Mouse (Mus musculus) adrenal gland, postnatal 10 days (tissue): Measurements from ENCODE around the gene Als2cr12. TPM values are rescaled to one million over a fixed set of nuclear protein-coding genes. Genes with fewer than 3 reads are reported as not detected.
A peak's percentile ranks its signal among the peaks of the same experiment; 100 is the strongest.
"Not testable (repeated sequence)": the region's sequence is repeated elsewhere in the genome, so short reads cannot be mapped to it uniquely, and the experiment has no call there.

Experiments
- DNase-seq: peaks from one replicate; pipeline ENCODE4 v3.0.0; 2021; ENCODE audit warnings: mixed read lengths
- total RNA-seq, 2 experiments: library from RNA; stranded (reverse); gene quantifications; 2 replicates each; pipeline ENCODE4 v1.2.3; 2021

Gene Als2cr12
- total RNA-seq, 2 experiments from 2014 or later, result 4.8 to 6.2 TPM

DNA sequence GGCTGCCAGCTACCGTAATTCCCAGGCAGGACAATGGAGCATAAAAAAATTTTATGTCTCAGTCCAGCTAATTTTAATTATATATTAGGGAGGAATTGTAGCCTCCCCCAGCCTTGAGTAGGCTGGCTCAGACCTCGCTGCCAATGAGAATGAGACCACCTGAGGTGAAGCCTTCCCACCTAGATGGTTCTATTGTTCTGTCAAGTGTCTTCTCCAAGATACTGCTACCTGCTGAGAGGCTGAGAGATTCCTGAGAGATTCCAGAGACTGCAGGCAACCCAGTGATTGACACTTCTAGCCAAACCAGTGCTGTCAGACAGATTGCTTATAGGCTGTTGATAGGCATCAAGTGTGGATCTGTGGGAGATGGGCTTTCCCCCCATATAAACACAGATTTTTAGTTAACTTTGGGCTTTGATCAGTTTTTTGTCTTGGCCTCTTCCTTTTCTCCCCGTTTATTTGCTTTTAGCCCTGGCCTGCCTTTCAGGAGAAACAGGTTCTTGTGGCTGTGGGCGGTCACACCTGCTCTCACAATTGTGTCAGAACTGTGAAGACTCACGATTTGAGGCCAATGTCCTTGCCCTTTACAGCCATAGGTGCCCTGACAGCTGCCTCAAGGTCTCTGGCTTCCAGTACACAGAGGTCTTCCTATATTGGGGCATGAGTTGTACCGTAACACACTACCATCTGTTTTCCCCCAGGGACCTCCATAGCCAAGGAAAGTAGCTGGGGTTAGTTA is 5.6 kb downstream of the Als2cr12 start:
- DNase-seq, result no peak

DNA sequence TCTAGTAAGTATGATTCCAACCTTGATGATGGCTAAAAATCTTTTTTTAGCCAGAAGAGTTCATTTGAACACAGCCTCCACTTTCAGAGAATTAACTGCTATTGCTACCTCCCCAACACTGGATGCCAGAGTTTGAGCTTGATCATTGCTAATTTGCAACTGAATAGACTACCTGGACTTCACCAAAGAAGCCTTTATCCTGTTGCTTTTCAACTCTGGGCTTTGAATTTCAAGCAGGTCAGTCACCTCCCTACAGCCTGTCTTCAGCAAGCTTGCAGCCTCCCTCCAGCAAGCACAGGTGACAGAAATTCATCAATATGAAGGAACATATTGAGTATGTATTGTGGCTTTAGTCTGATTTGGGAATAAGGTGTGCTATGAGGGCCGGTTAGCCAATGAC is 6.4 kb downstream of the Als2cr12 start:
- DNase-seq, result no peak

DNA sequence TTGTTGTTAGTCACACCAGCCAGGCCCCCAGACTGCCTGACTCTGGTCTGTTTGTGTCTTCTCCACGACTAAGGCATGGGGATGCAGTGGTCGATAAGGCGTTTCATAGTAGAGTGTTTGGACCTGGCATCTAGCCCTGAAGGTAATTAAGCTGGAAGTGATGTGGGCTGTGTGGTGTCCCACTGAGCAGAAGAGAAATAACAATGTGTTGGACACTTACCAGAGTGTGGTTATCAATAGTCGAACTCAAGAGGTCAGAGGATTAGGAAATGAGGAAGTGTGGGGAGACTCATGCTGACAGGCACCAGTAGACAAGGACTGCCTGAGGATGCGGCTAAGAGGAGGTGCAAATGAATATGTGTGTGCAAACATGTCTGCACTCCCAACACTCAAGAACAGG is 17.4 kb downstream of the Als2cr12 start:
- DNase-seq, result not testable (repeated sequence)

DNA sequence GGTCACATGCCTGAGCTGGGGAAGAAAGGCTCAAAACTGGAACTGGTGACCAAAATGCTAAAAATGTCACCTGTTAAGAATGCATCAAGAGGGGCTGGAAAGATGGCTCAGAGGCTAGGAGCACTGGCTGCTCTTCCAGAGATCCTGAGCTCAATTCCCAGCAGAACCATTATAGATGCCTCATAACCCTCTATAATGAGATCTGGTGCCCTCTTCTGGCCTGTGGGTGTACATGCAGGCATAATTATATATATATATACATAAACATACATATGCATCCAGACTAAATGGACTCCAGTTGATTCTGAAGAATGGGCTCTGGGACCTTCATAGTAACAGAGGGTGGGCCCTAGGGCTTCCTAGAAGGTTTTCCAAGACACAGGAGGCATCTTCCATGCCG is 18.2 kb downstream of the Als2cr12 start:
- peak; percentile 41 for DNase-seq

DNA sequence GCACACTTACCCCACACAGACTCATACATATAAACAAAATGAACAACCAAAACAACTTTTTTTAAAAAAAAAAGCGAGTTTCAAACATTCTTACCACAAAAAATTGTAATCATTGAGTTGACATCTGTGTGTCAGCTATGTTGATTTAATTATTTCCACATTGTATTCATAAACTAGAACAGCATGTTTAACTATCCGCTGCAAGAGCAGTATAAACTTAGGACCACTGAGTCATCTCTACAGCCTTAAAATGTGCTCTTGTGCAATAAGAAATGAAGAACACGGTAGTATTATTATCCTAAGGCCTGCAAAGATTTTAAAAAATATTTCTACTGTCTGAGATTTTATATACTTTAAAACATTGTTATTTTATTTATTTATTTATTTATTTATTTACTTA is 20.8 kb downstream of the Als2cr12 start:
- DNase-seq, result no peak

DNA sequence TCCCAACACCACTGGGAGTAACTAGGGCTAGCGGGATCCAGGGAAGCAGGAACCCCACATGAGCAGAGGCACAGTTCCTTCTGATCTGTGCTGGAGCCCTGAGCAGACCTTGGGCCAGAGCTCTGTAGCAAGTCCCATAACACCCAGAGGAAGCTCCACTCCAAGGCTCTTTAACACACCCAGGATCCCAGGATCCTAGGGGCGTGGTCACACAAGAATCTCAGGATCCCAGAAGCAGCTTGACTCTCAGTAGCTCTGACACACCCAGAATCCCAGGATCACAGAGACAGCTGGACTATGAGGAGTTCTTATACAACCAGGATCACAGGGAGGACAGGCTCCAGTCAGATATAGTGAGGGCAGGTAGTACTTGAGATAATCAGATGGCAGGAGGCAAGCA is 23.7 kb downstream of the Als2cr12 start:
- no peak for DNase-seq

DNA sequence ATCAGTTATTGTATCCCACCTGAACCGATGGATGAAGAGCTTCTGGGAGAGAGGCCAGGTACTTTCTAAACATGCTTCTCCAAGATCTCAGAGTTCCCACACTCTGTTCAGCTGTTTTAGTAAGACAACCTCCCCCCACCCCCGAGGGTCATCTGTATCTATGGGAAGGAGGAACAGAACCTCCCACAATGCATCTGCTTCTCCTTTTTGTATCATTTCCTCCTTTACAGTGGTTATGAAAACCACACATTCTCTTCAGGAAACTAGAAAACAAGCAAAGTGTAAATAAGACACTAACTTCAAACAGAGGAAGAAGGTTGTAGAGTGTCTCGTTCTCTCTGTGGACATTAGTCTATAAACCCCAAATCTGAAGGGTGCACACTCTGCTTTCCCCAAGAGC is 26.2 kb downstream of the Als2cr12 start:
- DNase-seq, result not testable (repeated sequence)

DNA sequence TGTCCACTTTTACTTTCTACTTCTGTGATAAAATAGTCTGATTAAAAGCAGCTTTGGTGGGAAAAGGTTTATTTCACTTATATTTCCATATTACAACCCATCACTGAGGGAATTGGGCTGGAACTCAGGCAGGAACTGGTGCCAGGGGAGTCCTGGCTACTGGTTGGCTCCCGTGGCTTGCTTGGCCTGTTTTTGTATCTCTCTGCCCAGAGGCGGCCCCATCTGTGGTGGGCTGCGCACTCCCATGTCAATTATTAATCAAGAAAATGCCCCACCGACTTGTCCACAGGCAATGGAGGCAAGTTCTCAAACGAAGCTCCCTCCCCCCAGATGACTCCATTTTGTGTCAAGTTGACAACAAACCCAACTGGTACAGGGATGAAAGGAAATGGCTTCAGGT is 27.6 kb downstream of the Als2cr12 start:
- DNase-seq, result no peak

DNA sequence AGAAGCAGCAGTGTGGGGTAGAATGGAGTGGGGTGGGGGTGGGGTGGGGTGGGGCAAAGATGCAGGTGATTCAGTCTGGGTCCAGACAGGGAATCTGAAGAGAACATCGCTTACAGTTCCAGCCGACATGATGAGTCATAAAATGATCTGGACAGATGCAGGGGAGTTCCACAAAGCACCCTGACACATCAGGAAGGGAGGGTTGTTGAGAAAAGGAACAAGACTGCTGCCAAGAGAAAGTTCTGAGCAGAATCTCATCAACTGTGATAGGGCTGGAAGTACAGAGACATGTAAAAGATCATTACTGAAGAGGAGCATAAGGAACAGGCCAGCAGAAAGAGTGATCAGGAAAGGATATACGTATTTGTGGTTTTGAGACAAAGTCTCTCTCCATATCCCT is 32.4 kb downstream of the Als2cr12 start:
- DNase-seq, result not testable (repeated sequence)

DNA sequence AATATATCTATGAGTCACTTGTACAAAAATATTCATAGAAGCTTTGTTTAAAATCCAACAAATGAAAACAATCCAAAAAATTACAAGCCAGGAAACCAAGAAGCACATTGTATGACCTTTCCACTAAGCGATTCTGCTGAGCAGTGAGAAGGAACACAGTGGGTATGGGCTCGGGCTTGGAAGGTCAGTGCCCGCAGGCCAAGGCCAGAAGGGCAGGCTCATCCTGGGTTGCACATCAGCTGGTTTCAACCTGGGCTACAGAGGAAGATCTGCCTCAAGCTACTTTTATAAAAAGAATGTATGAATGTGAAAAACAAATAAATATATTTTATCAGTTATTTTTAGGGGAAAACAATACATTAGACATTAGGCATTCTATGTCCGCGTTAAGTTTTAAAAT is 33.1 kb downstream of the Als2cr12 start:
- not testable (repeated sequence) for DNase-seq

DNA sequence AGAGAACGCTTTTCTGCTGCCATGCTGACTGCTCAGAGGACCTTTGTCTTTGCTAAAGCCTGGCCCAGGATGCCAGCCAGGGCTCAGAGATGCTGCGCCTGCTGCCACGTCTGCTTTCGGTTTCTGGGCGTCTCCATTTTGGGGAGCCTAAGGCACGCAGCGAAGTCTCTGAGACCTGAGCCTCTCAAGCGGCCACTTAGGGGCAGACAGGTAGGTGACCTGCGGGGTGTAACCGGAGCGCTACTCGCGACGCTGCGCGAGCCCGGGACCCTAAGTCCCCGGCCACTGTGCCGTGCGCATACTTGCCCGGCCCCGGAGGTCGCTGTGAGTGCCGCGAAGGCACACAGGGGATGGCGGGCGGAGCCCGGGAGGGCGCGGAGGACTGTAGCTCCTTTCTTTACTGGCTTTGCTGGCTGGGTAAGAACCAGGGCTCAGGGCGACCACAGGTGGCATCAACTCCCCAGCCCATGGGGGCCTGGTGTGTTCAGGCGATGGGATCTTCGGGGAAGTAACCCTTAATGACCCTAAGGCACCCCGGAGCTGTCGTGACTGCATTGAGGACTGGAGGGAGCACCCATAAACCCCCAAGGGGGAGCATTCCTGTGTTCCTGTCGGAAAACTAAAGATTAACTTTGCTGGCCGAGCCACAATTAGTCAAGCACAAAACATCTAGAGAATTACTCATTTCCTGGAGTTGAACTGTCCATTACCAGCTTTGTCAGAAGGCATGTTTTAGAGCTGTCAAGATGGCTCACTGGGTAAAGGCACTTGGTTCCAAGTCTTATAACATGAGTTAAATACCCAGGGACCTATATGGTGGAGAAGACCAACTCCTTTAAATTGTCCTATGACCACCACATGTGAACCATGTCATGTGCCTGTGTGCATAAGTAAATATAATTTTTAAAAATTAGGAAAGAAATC is 43.0 kb downstream of the Als2cr12 start:
- peak; percentile 80 for DNase-seq

DNA sequence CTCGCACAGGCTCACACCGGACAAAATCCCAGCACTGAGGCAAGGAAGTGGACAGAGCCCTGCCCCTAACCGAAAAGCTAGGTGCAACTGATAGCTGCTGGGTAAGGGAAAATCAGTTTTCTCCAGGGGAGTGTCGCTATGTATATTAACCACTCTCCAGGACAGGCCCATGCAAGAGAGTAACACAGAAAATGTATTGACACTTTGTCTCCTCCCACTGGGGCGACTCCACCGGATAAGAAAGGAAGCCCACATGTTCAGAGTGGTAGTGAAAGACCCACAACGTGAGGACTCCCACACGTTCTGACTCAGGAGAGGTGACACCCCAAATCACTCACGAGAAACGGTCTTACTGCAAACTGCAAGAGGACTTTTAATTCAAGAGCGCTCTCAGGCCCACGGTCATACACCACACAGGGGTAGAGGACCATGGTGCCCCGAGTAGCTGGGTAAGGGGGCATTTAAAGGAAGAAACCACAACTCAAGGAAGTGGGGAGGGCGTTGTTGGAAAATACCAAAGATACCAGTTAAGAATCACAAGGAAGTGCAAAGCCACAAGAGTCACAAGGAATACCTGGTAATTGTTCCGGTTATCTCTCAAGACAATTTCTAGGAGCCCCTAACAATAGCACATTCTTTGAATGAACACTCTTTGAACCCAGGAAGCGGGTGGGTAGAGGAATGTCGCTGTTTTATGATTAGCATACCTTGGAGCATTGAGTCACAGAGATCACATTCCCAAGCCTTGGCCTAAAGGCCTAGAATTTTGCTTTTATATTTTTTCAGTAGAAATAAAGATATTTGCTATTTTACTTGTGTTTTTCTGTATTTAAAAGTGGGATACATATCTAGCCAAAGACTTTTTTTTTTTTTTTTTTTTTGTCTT is 44.0 kb downstream of the Als2cr12 start:
- not testable (repeated sequence) for DNase-seq

DNA sequence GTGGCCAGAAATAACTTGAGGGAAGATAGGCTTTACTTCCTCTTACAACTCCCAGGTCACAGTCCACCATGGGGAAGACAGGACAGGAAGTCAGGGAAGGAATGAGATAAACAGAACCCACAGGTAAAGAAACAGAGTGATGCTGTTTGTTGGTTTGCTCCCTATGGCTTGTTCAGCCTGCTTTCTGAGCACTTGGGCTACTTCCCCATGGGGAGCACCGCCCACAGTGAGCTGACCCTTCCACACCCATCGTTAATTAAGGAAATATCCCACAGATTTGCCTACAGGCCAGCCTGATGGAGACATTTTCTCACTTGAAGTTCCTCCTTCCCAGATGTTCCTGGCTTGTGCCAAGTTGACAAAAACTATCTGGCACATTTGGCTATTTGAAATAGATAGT is 66.9 kb downstream of the Als2cr12 start:
- not testable (repeated sequence) for DNase-seq

DNA sequence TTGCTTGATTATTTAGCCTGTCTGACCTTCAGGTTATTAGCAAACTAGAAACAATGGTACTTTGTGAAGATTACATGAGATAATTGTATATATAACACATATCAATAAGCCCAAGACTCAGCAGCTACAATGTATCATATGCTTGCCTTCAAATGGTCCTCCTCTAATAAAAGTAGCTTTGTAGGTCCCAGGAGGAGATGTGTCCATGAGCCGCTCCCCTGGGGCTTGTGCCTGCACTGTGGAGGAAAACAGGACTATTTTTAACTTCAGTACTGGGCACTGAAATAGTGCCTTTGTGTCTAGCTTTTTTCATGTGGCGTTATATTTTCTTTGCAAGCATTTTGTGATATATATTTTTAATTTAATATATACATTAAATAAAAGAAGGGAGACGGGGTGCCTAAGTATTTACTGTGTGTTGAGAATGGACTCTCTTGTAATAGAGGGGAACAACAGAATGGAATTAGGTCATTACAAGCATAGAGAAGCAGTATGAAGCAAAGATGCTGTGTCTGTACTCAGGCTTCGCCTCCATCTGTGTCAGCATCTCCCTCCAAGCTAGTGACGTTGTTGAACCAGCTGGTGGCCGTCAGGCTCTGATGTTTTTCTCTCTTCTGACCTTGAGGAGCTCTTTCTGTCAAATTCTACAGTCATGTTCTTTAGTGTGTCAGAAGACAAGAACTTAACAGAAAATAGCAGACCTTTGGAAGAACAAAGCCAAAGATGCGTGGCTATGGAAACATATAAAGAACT is 73.6 kb downstream of the Als2cr12 start:
- DNase-seq, result peak; percentile 61

DNA sequence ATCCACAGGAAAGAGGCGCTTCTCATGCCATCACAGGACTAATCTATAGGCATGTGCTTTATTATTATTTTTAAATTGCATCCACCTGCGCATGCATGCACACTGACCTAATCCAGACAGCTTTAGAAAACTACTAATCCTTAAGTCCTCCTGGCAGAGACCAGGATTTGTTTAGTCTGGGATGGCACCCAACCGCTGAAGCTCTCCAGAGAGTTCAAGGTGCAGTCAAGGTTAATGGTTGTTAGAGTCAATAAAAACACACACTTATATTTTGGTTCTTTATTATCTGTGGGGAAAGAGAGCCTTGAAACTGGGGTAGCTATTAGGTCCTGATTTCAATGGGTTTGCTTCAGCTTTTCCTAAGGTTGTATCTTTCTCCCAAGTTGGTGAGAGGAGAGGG is 74.5 kb downstream of the Als2cr12 start:
- DNase-seq, result no peak

DNA sequence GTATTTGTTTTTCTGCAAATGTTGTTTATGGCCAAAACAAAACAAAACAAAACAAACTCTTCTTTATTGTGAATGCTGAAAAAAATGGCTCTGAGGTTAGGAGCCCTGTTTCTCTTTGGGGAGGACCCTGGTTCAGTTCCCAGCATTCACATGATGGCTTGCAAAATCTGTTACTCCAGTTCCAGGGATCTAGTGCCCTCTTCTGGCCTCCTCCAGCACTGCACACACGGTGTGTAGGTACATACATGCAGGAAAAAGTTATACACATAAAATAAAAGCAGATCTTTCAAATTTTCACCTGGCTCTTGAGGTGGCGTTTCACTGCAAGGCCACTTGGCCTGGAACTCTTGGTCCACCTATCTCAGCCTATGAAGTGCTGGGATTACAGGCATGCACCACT is 77.0 kb downstream of the Als2cr12 start:
- DNase-seq, result no peak

DNA sequence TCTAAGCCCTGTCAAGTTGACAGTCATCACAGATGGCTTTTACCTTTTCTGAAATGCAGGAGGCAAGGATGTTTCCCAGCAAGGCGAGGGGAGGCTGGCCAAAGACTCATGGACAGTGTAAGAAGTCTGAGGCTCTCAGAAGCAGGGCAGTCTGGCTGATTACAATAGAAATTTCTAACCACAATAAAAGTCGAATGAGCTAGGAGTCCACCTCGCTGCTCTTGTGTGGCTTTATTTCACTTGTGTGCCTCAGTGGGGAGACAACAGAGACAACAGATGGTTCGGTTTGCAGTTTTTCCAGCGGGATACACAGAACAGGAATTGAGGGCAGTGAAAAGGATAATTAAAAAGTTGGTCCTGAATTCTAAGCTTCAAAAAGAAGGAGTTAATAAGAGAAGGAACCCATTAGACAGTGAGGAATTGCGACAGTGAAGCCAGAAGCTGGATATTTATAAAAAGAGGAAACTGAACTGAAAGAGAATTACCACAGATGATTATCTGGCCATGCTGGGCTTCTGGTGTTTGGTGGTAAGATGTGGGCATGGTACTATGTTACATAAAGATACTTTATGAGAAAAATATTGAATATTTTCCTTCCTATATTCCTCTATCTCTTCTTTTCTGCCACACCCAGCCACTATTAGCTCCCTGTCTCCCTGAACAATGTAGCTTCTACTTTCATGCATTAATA is 77.7 kb downstream of the Als2cr12 start:
- DNase-seq, result no peak

DNA sequence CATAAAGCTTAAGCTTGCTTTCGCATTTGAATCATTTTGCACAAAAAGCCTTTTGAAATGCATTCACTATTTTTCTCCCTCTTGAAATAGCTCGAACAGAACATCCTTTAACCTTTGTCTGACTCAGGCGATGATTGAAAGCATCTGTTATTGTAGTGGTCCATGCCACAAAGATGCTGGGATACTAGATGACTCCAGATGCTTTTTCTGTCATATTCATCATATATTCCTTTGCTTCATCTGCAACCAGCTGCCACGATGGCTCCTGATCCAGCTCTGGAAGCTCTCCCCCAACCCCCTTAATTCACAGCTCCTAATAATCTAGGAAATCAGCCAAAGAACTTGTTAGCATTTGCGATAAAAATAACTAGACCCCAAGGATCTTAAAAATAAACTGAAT is 78.7 kb downstream of the Als2cr12 start:
- no peak for DNase-seq

DNA sequence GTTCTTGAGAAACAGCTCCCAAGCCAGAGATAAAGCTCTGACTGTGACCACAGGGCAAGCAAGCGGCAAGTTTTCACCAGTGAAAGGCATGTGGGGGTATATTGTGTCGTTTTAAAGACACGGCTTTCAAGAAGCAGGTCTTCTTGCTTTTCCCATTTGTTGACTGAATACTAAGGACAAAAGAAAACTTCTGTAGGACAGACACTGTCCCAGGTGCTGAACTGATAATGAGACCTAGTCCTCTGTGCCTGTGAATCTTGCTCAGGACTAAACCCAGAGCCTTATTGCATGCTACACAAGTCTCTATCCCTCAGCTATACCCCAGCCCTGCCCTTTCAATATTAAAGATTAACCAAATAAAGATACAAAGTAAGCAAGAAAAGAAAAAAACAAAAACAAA is 79.6 kb downstream of the Als2cr12 start:
- no peak for DNase-seq

DNA sequence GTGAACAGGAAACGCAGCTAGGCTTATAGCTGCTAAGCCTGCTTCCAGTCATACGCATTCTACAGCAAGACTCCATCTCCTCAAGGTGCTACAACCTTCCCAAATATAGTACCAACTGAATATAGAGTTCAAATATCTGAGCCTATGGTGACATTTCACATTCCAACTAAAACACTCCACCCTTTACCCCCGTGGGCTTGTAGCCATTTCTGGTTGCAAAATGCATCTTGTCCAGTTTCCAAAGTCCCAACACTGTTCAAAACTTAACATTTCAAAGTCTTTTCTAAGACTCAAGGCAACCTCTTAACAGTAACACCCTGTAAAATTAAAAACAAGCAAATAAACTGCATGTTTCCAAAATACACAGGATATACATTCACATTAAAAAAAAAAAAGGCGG is 80.6 kb downstream of the Als2cr12 start:
- DNase-seq, result peak; percentile 58

DNA sequence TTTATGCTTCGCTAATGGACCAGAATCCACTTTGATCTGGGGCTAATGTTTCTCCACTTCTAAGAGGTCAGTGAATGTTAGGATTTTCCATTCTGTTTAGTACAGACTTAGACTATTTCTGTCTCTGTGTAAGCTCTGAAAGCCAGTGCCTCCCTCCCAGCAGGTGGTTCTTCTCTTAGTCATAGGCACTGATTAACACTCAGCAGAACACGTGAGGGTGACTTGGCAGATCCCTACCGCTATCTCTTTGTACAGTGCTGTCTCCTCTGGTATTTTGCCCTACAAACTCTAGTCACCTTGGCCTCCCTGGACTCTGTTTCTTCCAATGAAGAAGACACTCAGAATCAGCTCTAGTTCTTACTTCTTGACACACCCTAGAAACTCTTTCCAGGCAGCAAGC is 81.4 kb downstream of the Als2cr12 start:
- DNase-seq, result no peak
